Mouse (Mus musculus) brain, embryonic 14.5 days (tissue): Measurements from ENCODE around the gene Zfp84. TPM values are rescaled to one million over a fixed set of nuclear protein-coding genes. Genes with fewer than 3 reads are reported as not detected.

Source experiments
- DNase-seq: peaks from one replicate; pipeline ENCODE4 v3.0.0-alpha.2; 2011; ENCODE audit warnings: low read depth
- CTCF ChIP-seq: fragments of 200-500 bp; IDR thresholded peaks from 2 replicates; pipeline ENCODE4 v1.5.1; 2012; ENCODE audit warnings: inconsistent platforms, mild to moderate bottlenecking, moderate library complexity, borderline replicate concordance; ENCODE audit not compliant: insufficient read depth, insufficient read length; ENCODE audit errors: extremely low read depth
- POLR2A ChIP-seq: fragments of 200-500 bp; IDR thresholded peaks from 2 replicates; pipeline ENCODE4 v1.6.1; 2012; ENCODE audit warnings: mild to moderate bottlenecking, inconsistent platforms, borderline replicate concordance; ENCODE audit not compliant: poor library complexity, insufficient read depth, insufficient read length, severe bottlenecking; ENCODE audit errors: extremely low read depth
- polyA plus RNA-seq: library from polyadenylated mRNA; depleted of rRNA; stranded (reverse); fragments of >200 nt; gene quantifications from 2 replicates; pipeline ENCODE4 v1.2.3, GENCODE M21; 2012; rRNA removed

Gene Zfp84
- polyA plus RNA-seq, 1 experiment = 16.6 TPM

DNA sequence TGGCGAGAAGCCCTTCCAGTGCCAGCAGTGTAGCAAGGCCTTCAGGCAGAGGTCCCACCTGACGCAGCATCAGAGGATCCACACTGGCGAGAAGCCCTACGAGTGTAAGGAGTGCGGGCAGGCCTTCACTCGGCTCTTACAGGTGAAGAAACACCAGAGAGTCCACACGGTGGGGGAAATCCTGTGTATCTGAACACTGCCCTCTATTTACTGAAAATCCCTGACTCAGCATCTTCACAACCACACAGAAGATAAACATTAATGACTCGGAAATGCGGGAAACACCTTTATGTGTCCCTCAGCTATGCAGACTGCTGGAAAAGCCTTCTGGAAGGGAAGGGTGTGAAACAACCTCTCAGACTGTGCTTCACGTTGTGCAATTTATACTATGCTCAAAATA, 9.0 kb downstream of the Zfp84 start:
- DNase-seq = no peak
- TF ChIP-seq POLR2A (no peak), CTCF (no peak)

DNA sequence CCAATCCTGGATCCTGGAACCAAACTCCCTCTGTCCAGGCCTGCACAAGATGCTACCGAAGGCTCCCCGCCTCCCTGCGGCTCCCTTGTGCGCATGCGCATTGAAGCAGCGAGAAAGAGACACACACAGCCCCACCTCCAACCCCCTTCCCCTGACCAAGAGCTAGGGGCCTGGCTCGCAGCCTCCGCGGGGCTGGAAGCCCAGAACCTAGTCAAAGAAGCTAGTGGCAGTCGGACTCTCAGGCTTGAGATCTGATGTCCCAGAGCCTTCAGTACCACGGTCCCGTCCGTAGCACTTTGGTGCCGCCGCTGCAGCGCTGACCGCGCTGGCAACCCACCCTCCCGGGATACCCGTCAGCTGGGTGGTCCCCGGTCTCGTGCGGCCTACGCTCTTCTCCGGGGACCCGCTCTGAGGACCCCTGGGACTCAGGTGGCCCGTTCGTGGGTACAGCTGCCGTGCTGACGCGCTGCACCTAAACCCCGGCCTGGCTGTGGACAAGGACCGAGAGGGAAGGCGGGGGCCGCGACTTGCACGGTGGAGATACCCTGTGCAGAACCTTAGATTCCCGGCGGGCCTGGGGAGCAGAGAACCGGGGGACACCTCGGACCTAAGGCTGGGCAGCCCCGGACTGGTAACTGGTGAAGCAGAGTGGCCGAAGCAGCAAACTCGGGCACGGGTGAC, 15.7 kb downstream of the Zfp84 start, which contains the start of gene Zfp30:
Gene Zfp30 (plus strand): TSS at position 128 of the 681 bp plus-strand sequence.
- no peak for TF ChIP-seq CTCF
- TF ChIP-seq POLR2A = peak; percentile 64; the same call in 1 of the 2 replicates
- DNase-seq = peak; percentile 97

GRCm38 (mm10) chr7:29785023-29785422, 16.7 kb downstream of the Zfp84 start:
- DNase-seq = peak; percentile 23
- TF ChIP-seq CTCF (no peak), POLR2A (no peak)

- no peak for TF ChIP-seq POLR2A
- no peak for TF ChIP-seq CTCF
- DNase-seq = no peak
These were observed 17.5 kb downstream of the Zfp84 start for GRCm38 (mm10) chr7:29785888-29786287.

DNA sequence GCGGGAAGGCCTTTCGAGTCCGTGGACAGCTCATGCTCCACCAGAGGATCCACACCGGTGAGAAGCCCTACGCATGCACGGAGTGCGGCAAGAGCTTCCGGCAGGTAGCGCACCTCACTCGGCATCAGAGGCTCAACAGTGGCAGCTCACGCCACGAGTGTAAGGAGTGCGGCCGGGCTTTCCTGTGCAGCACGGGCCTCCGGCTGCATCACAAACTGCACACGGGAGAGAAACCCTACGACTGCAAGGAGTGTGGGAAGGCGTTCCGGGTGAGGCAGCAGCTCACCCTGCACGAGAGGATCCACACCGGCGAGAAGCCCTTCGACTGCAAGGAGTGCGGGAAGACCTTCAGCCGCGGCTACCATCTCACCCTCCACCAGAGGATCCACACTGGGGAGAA, 24.6 kb downstream of the Zfp84 start:
- no peak for DNase-seq
- no peak for TF ChIP-seq POLR2A
- no peak for TF ChIP-seq CTCF

GRCm38 (mm10) chr7:29807046-29807445, 38.7 kb downstream of the Zfp84 start:
- no peak for DNase-seq
- no peak for TF ChIP-seq CTCF
- TF ChIP-seq POLR2A = no peak

DNA sequence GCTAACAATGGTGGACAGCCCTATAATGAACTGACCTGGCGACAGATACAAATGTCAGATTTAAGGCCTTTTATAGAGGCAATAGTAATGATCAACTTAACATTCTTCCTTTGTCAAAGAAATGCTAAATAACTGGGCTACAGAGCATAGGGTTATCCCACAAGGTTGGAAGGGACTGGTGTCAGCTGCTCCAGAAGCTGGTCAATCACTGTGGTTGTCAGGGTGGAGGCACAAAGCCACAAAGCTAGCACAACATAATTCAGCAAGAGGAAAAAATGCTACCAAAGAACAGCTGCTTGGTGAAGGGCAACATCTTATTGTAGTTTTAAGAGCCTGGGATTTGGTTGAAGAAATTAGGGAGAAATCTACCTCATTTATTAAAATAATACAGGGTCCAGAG, 43.9 kb downstream of the Zfp84 start:
- DNase-seq = no peak
- no peak for TF ChIP-seq CTCF

DNA sequence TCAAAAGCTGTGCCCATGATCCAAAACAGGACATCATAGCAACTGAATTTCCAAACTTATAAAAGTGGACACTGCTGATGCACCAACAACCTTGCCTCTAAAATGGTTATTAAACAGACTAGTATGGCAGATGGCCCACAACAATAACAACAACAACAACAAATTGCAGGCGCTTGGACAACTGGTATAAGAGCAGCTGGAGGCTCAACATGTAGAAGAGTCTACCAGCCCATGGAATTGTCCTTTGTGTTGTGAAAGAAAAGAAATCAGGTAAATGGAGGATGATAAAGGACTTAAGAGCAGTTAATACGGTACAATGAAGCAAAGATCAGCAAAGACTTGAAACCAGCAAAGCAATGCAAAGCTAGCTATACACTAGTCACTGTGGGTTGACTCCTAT, 46.0 kb downstream of the Zfp84 start:
- no peak for TF ChIP-seq POLR2A
- no peak for TF ChIP-seq CTCF
- DNase-seq = no peak

DNA sequence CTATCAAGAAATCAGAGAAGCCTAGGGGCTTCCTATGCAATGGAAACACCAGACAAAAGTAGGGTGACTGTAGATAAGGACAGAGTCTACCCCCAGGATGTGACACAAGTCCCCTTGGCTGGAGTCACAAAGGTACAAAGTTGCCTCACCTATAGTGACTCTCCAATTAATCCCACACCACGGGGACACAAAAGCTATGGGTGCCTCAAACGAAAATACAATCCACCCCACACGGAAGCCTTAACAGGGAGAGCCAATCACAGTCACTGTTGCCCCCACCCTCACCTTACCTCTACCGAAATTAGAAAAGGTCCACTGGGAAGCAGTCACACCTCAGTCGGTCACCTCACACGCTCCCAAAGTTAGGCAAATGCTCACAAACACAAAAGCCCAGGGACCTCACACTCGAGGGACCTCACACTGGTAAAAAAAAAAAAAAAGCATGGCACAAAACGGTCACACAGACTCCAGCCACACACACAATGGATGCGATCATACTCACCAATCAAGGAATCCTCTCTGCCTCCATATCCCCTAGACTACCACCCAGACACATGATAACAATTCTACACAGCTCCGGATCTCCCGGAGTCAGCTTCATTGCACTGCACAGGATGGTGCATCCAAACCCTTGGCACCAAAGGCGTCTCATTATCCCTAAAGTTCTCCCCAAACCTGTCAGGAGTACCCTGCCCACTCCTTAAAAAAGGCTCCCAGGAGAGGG, 46.9 kb downstream of the Zfp84 start:
- no peak for DNase-seq
- TF ChIP-seq CTCF (no peak), POLR2A (no peak)

GRCm38 (mm10) chr7:29815910-29816429, 47.6 kb downstream of the Zfp84 start, which contains the start of gene Zfp790:
Zfp790 (plus strand) TSS chr7:29816114.
- TF ChIP-seq CTCF = no peak
- DNase-seq = peak; percentile 98

GRCm38 (mm10) chr7:29818619-29819254, 50.4 kb downstream of the Zfp84 start:
- peak; percentile 97 for DNase-seq

GRCm38 (mm10) chr7:29828001-29828400, 59.6 kb downstream of the Zfp84 start:
- DNase-seq = no peak
- TF ChIP-seq POLR2A (no peak), CTCF (no peak)

More at GRCm38 (mm10) chr7:29818619-29819254, 50.4 kb downstream of the Zfp84 start:
- no peak for TF ChIP-seq POLR2A
- TF ChIP-seq CTCF = no peak

Other genes with a start within 250 kb of the Zfp84 start
- gene Sipa1l3, start 249.9 kb upstream of the Zfp84 start, polyA plus RNA-seq = 24.3 and 49.4 TPM in 2 replicates
- gene Catsperg2, start 41.5 kb upstream of the Zfp84 start, polyA plus RNA-seq = 1.3 TPM in 2 replicates
- gene Zfp30, start 15.4 kb downstream of the Zfp84 start, polyA plus RNA-seq = 11.9 and 12.9 TPM in 2 replicates
- gene Zfp790, start 47.6 kb downstream of the Zfp84 start, polyA plus RNA-seq = 12.2 and 14.8 TPM in 2 replicates
- gene Zfp940, start 85.1 kb downstream of the Zfp84 start, polyA plus RNA-seq = 7.4 and 9.1 TPM in 2 replicates
- gene Zfp420, start 91.4 kb downstream of the Zfp84 start, polyA plus RNA-seq = 15.0 and 17.3 TPM in 2 replicates
- 12.2 and 13.9 TPM in 2 replicates for gene Zfp27, start 138.0 kb downstream of the Zfp84 start, polyA plus RNA-seq
- 17.5 and 18.2 TPM in 2 replicates for gene Zfp383, start 139.7 kb downstream of the Zfp84 start, polyA plus RNA-seq
- 11.0 and 14.3 TPM in 2 replicates for gene Zfp74, start 185.5 kb downstream of the Zfp84 start, polyA plus RNA-seq
- gene Zfp568, start 215.4 kb downstream of the Zfp84 start, polyA plus RNA-seq = 6.4 and 7.2 TPM in 2 replicates